Mouse (Mus musculus) bone marrow, adult 2 months (tissue): Measurements from ENCODE around the gene Asic5.

Experiments
- CTCF ChIP-seq: fragments of 200-500 bp; IDR thresholded peaks from 2 replicates; pipeline ENCODE4 v1.5.1; 2011; ENCODE audit warnings: low read length, control low read depth; ENCODE audit not compliant: control insufficient read depth, insufficient read depth
- POLR2A ChIP-seq: fragments of 200-500 bp; IDR thresholded peaks from 2 replicates; pipeline ENCODE4 v1.6.1; 2011; ENCODE audit warnings: low read depth, mild to moderate bottlenecking, control low read depth, low read length, borderline replicate concordance; ENCODE audit not compliant: control insufficient read depth

GRCm38 (mm10) chr3:82057201-82057600, 75.1 kb downstream of the Asic5 start:
- TF ChIP-seq POLR2A: no peak
- no peak for TF ChIP-seq CTCF
